Mouse (Mus musculus) embryonic fibroblast, embryonic 13.5 days (primary cell): ENCODE measurements around the gene Wdr27. TPM values are rescaled to one million over a fixed set of nuclear protein-coding genes. Genes with fewer than 3 reads are reported as not detected.

ENCODE experiments used
- H3K27ac ChIP-seq: 2 replicates; pipeline ENCODE4 v1.5.1; 2012; ENCODE audit warnings: low read length, control low read depth, inconsistent platforms; ENCODE audit not compliant: insufficient read depth
- H3K4me1 ChIP-seq: 2 replicates; pipeline ENCODE4 v1.6.1; 2011; ENCODE audit warnings: low read length; ENCODE audit not compliant: control insufficient read depth, insufficient read depth
- H3K4me3 ChIP-seq: 2 replicates; pipeline ENCODE4 v1.5.1; 2011; ENCODE audit warnings: mild to moderate bottlenecking, control low read depth, low read length; ENCODE audit not compliant: insufficient read depth
- CTCF ChIP-seq: IDR thresholded peaks from 2 replicates; pipeline ENCODE4 v1.5.1; 2011; ENCODE audit warnings: mild to moderate bottlenecking, control low read depth, low read length, moderate library complexity, borderline replicate concordance; ENCODE audit not compliant: insufficient read depth
- POLR2A ChIP-seq: IDR thresholded peaks from 2 replicates; pipeline ENCODE4 v1.6.1; 2011; ENCODE audit warnings: low read depth, mild to moderate bottlenecking, control low read depth, low read length, moderate library complexity
- polyA plus RNA-seq: library from polyadenylated mRNA; stranded (reverse); fragments of >200 nt; gene quantifications from 2 replicates; pipeline ENCODE4 v1.2.4, GENCODE M21; 2011; ENCODE audit warnings: low read depth; ENCODE audit not compliant: missing spikeins, insufficient read length

Gene Wdr27
- polyA plus RNA-seq, 1 experiment = 3.3 TPM

GRCm38 (mm10) chr17:14770377-14770776, 172.6 kb downstream of the Wdr27 start:
- Histone ChIP-seq H3K27ac (no peak overlapping the region), H3K4me3 (no peak overlapping the region), H3K4me1 (no peaks in the 10 kb centered on the region)
- TF ChIP-seq CTCF (no peak), POLR2A (no peak)

Other genes with a start within 250 kb of the Wdr27 start
- gene Thbs2, start 248.9 kb downstream of the Wdr27 start, polyA plus RNA-seq = 241 and 405 TPM in 2 replicates
- gene 1600012H06Rik, start within 50 bp of the Wdr27 start, polyA plus RNA-seq = 35.5 and 43.6 TPM in 2 replicates
- gene Phf10, start 18.1 kb upstream of the Wdr27 start, polyA plus RNA-seq = 92.6 and 136 TPM in 2 replicates
- gene 9030025P20Rik, start 35.3 kb upstream of the Wdr27 start, polyA plus RNA-seq = 5.3 and 6.7 TPM in 2 replicates
- not detected in 2 replicates for gene Gm3417, start 35.6 kb upstream of the Wdr27 start, polyA plus RNA-seq
- gene Gm3435, start 67.0 kb upstream of the Wdr27 start, polyA plus RNA-seq = 3.2 and 3.3 TPM in 2 replicates
- gene Ermard, start 98.0 kb upstream of the Wdr27 start, polyA plus RNA-seq = 47.8 and 67.9 TPM in 2 replicates
- not detected in 2 replicates for gene Tcte3, start 98.3 kb upstream of the Wdr27 start, polyA plus RNA-seq
- gene Gm3448, start 98.4 kb upstream of the Wdr27 start, polyA plus RNA-seq = 1.1 and 1.6 TPM in 2 replicates